Mouse (Mus musculus): Measurements from ENCODE around the gene Zfyve1. TPM values are rescaled to one million over a fixed set of nuclear protein-coding genes. Genes with fewer than 3 reads are reported as not detected.
A peak's percentile ranks its signal among the peaks of the same experiment; 100 is the strongest.

The Zfyve1 gene
- total RNA-seq, 2 experiments from 2014 or later: 43.9 to 48.9 TPM

DNA sequence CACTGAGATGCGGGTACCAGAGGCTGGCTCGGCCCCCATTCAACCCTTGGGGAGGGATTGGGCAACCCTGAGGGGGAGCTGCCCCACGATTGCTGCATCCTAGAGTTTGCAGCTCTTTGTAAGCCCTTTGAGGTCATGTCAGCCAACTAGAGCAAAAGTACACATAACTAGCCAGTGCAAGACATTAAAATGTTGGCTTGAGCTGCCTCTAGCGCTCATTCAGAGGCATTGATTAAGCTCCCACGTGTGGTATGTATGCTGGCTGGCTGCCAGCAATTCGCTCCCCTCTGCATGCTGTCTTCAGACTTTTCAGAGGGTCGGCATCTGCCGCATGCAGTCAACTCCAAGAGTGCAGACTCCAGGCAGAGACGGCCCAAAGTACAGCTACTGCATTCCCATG lies 61.0 kb downstream of the Zfyve1 start:
- TF ChIP-seq CTCF (IDR thresholded peaks at IDR 0.05): no peak
- Histone ChIP-seq H3K4me3 (no peak overlapping the region), H3K27ac (no peak overlapping the region)
- intact Hi-C loops (cut with DNase I): no loop called here
- no peak for DNase-seq (ENCODE audit: extremely low spot score in 1 of 2, low spot score in 2 of 2)

GRCm38 (mm10) chr12:83535428-83535827 lies 61.6 kb downstream of the Zfyve1 start:
- H3K4me3 ChIP-seq: no peak overlapping the region
- TF ChIP-seq CTCF (IDR thresholded peaks at IDR 0.05): no peak
- intact Hi-C loops (cut with DNase I): no loop called here
- peak overlapping the region; percentile 50 for H3K27ac ChIP-seq
- DNase-seq (ENCODE audit: extremely low spot score in 1 of 2, low spot score in 2 of 2): no peak

DNA sequence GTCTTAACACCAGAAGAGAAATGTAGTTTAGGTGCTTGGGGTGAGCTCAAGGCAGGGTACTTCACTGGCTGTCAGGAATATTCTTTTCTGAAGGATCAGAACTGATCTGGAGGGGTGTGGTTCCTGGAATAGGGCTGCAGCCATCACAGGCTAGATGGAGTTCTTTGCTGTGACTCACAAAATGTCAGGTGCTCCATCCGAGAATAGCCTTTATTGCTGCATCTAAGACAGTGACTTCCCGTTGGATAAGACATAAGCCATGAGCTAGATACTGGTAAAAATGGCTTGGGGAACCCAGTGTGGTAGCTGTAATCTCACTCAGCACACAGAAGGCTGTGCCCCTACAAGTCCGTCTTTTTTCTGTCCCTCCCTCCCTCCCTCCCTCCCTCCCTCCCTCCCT lies 62.8 kb downstream of the Zfyve1 start:
- no peak for TF ChIP-seq CTCF (IDR thresholded peaks at IDR 0.05)
- no peak overlapping the region for H3K4me3 ChIP-seq
- no peak overlapping the region; the same call in 1 of the 2 replicates for H3K27ac ChIP-seq
- DNase-seq (ENCODE audit: extremely low spot score in 1 of 2, low spot score in 2 of 2): no peak
- intact Hi-C loops (cut with DNase I): no loop called here

DNA sequence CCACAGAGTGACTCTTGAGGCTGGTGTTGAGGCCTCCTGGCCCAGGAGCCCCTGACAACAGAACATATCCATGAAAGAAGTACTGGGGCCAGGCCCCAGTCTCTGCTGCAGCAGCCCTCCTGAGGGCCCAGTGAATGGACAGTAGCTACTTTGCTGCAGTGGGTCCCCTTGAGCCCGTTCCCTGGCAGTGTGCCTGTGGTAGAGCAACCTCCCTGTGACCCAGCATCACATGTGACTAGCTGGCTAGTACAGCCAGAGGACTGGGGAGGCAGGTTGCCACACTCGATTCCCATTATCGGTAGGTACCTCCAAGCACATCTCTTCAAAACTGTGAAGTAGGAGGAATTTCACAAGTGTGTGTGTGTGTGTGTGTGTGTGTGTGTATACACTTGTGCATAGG lies 64.1 kb downstream of the Zfyve1 start:
- no peak overlapping the region for H3K27ac ChIP-seq
- H3K4me3 ChIP-seq: no peak overlapping the region
- DNase-seq (ENCODE audit: extremely low spot score in 1 of 2, low spot score in 2 of 2): no peak
- TF ChIP-seq CTCF (IDR thresholded peaks at IDR 0.05): no peak
- intact Hi-C loops (cut with DNase I): no loop called here

DNA sequence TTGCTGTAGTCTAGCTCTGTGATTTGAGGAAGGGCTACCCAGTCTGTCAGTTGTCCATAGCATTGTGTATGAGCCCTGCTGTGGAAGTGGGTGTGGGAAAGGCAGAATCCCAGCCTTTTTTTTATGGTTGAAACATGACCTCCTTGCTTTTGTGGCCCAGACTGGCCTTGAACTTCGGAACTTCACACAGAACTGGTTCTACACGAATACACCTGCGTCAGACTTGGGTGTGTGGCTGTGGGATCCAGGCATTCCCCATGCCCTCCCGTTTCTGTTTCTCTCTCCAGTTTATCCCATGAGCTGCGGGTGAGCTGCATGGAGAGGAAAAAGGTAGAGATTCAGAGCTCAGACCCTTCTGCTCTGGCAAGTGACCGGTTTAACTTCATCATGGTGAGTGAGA lies 65.0 kb downstream of the Zfyve1 start:
- Histone ChIP-seq H3K4me3 (no peak overlapping the region), H3K27ac (no peak overlapping the region)
- DNase-seq (ENCODE audit: extremely low spot score in 1 of 2, low spot score in 2 of 2): no peak
- intact Hi-C loops (cut with DNase I): no loop called here
- no peak for TF ChIP-seq CTCF (IDR thresholded peaks at IDR 0.05)

GRCm38 (mm10) chr12:83528665-83529064 lies 68.4 kb downstream of the Zfyve1 start:
- intact Hi-C loops (cut with DNase I): no loop called here

GRCm38 (mm10) chr12:83527816-83528215 lies 69.2 kb downstream of the Zfyve1 start:
- DNase-seq (ENCODE audit: extremely low spot score in 1 of 2, low spot score in 2 of 2): no peak
- no peak for TF ChIP-seq CTCF (IDR thresholded peaks at IDR 0.05)
- no peak overlapping the region for H3K4me3 ChIP-seq
- no peak overlapping the region for H3K27ac ChIP-seq
- intact Hi-C loops (cut with DNase I): no loop called here

More at GRCm38 (mm10) chr12:83528665-83529064, 68.4 kb downstream of the Zfyve1 start:
- DNase-seq (ENCODE audit: extremely low spot score in 1 of 2, low spot score in 2 of 2): no peak
- Histone ChIP-seq H3K4me3 (no peak overlapping the region), H3K27ac (no peak overlapping the region)
- no peak for TF ChIP-seq CTCF (IDR thresholded peaks at IDR 0.05)

DNA sequence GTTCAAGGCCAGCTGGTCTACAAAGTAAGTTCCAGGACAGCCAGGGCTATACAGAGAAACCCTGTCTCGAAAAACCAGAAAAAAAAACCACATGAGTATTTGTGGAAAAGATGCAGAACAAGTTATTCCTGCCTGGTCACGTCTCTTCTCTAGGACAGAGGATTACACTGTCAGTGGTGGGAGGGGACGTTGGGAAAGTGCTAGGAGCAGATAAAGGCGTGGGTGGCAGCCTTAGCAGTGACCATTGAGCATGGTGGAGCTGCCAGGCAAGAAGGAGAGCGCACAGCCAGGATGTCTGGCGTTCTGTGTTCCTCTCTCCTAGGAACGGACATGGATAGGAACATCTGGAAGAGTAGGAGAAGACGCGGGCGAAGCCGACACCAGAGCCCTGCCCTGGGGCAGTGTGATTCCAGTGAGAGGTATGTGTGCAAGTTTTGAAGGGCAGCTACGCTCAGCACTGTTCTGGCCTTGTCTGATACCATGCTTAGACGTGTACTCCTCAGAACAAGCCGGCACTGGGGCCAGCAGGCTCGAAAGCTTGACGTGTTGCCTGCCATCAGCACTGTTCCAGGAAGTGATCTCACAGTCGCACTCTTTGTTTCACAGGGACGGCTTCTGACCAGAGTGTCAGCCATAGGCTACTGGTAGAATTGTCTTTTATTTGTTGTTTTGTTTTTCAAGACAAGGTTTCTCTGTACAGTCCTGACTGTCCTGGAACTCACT lies 71.0 kb downstream of the Zfyve1 start:
- DNase-seq (ENCODE audit: extremely low spot score in 1 of 2, low spot score in 2 of 2): no peak
- intact Hi-C loops (cut with DNase I): no loop called here
- Histone ChIP-seq H3K27ac (no peak overlapping the region; the same call in 1 of the 2 replicates), H3K4me3 (no peak overlapping the region)
- no peak for TF ChIP-seq CTCF (IDR thresholded peaks at IDR 0.05)

- Histone ChIP-seq H3K27ac (no peak overlapping the region), H3K4me3 (no peak overlapping the region)
- DNase-seq (ENCODE audit: extremely low spot score in 1 of 2, low spot score in 2 of 2): no peak
- no peak; the same call in none of the 2 replicates for TF ChIP-seq CTCF (IDR thresholded peaks at IDR 0.05)
- intact Hi-C loops (cut with DNase I): no loop called here
Observed at GRCm38 (mm10) chr12:83524329-83524728, 72.7 kb downstream of the Zfyve1 start.

- no peak overlapping the region for H3K4me3 ChIP-seq
- intact Hi-C loops (cut with DNase I): no loop called here
- no peak for DNase-seq (ENCODE audit: extremely low spot score in 1 of 2, low spot score in 2 of 2)
- TF ChIP-seq CTCF (IDR thresholded peaks at IDR 0.05): no peak
- H3K27ac ChIP-seq: no peak overlapping the region
Observed at GRCm38 (mm10) chr12:83523892-83524291, 73.1 kb downstream of the Zfyve1 start.

DNA sequence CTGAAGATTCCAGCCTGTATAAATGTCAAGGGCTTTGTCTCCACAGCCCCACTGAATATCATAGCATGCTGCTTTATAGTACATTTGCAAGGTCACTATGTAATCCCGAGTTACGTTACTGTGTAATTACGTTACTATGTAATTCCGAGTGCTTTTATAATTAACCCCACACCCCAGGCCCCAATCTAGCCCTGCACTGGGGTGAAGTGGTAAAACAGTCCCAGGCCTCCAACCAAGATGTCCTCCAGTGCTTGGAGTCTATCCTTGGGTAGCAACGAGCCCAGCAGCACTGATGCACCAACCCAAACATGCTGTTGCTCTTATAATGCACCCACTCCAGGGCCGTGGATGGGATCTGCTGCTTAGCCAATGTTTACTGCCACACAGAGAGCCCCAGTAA lies 74.0 kb downstream of the Zfyve1 start:
- intact Hi-C loops (cut with DNase I): no loop called here
- no peak for TF ChIP-seq CTCF (IDR thresholded peaks at IDR 0.05)
- H3K27ac ChIP-seq: no peak overlapping the region
- H3K4me3 ChIP-seq: no peak overlapping the region
- no peak for DNase-seq (ENCODE audit: extremely low spot score in 1 of 2, low spot score in 2 of 2)

DNA sequence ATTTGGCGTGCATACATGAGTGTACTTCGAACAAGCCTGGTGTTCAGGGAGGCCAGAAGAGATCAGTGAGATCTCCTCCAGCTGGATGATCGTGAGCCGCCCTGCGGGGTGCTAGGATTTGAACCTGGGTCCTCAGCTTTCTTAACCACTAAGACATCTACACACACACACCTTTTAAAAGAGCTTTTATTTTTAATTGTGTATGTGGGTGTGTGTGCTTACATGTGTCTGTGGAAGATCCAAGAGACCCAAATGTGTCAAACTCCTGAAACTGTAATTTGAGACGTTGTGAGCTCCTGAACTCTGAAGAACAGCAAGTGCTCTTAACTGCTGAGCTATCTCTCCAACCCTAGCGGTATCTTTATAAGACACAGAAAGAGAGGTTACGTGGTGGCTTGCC lies 75.9 kb downstream of the Zfyve1 start:
- DNase-seq (ENCODE audit: extremely low spot score in 1 of 2, low spot score in 2 of 2): no peak
- intact Hi-C loops (cut with DNase I): no loop called here
- H3K27ac ChIP-seq: no peak overlapping the region; the same call in 1 of the 2 replicates
- H3K4me3 ChIP-seq: peak overlapping the region; percentile 84
- TF ChIP-seq CTCF (IDR thresholded peaks at IDR 0.05): no peak

DNA sequence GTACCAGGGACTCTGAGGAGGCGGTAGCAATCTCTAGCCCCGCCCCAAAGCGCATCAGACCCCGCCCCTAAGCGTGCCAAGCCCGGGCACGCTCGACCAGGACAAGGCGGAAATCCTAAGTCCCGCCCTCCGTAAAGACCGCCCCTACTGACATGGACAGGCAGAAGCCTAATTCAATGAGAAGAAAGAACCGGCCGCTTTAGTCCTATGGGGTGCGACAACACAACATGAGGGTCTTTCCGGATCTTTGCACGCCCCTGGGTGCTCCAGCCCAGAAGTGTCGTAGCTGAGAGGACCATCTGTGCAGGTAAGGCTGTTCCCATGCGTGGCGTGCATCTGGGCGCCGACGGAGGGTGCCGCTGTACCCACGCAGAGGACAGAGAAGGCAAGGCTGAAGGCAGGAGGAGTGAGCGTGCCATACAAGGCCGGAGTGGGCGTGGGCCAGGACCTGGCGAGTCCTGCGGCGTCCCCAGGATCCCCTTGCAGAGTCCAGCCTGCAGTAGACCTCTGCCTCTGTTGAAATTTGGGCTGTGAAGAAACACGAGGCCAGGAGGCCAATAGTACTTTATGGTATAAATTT lies 76.6 kb downstream of the Zfyve1 start, which contains the start of gene Dcaf4:
Gene Dcaf4 (plus strand): TSS at position 156 of the 580 bp plus-strand sequence.
- intact Hi-C loops (cut with DNase I): no loop called here
- H3K27ac ChIP-seq: peak within 1 kb of the TSS; percentile 78
- peak within 1 kb of the TSS; percentile 84 for H3K4me3 ChIP-seq
- DNase-seq (ENCODE audit: extremely low spot score in 1 of 2, low spot score in 2 of 2): peak; percentile 94
- no peak for TF ChIP-seq CTCF (IDR thresholded peaks at IDR 0.05)
